Mouse (Mus musculus) large intestine, adult 2 months (tissue): ENCODE measurements at regions not wholly inside any gene's neighbourhood (a gene's known extent, or its start where the extent isn't known, plus 50 kb on each side); places are given as distances from the start of the nearest gene placed in this dataset.

ENCODE experiments used
- DNase-seq: peaks from one replicate; pipeline ENCODE4 v3.0.0-alpha.2; 2012; ENCODE audit warnings: low read depth, low spot score
- WGBS: fragments of 180-500 bp; shearing (Covaris S2); methylation state at CpG from one replicate; pipeline ENCODE4 v1.1.7; 2018; 5-methylcytosine and 5-hydroxymethylcytosine counted together

DNA sequence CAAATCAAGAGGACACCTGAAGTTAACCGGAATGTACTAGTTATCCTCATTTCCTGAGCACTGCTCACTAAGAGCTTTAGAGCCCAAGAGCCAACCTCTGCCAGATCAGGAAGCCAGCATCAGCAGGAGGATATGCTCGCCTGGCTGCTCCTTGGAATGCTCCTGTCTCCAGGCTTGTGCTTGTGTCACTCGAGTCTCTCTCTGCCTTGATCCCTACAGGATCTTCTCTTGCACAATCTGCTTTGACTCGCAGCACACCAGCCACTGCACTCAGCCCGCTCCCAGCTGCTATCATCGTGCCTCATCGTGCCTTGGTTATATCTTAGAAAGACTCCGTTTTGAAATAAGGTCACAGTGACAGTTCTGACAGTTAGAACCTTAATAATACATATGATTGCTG is 113.4 kb upstream of the Nsun2 start:
- WGBS = 79% methylated on average over 8 of the region's 8 CpGs
- DNase-seq = no peak

DNA sequence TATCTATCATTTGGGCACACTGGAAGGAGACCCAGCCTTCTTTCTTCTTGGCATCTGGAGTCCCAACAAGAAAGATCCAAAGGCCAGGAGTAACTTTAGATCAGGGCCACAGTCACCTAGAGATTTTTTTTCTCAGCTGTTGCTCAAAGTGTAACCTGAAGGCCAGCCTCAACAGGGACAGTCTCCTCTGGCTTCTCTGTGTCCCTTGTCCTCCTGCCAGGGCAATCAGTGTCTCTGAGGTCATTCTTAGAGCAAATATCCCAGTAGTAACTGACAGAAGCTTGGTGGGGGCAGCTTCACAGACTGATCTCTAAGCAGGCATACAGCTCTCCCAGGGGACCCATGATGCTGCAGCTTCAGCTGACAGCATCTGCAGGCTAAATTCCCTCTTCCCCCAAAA is 111.6 kb upstream of the Nsun2 start:
- no peak for DNase-seq

DNA sequence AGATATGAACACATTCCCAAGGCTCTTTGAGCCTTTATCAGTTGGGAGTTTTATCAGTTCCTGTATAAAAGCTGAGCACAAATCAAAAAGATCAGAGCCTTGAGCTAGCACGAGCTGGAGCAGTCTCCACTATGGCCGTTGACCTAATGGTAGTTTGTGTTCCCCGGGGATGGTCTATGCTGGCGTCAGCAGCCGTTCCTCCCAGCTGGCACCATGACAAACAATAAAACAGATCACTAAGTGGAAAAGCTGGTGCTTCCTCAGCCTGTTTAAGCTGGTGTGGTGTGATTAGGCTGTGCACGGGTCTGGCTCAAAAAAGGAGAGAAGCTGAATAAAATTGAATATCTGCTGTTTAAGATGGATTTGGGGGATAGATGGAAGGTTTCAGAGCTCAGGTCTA is 107.4 kb upstream of the Nsun2 start:
- DNase-seq = peak; percentile 6
- 8% methylated on average over 6 of the region's 6 CpGs for WGBS

DNA sequence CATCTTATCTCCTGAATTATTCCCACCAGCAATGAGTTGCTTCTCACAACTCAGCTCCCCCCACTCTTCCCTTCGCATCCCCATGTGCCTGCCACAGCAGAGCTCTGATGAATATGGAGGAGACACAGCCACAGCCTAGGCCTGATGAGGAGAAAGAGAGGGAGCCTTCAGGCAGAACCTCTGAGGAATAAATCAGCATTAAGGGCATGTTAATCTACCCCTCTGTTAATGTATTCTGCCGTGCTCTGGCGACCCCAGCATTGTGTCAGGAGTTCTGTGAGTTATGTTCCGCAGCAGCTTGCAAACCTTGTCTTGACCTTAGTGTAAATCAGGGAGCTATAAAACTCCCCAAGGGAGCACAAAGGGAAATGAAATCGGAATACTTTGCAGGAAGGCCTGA is 104.0 kb upstream of the Nsun2 start:
- DNase-seq = no peak
- WGBS = 55% methylated on average over 5 of the region's 5 CpGs

DNA sequence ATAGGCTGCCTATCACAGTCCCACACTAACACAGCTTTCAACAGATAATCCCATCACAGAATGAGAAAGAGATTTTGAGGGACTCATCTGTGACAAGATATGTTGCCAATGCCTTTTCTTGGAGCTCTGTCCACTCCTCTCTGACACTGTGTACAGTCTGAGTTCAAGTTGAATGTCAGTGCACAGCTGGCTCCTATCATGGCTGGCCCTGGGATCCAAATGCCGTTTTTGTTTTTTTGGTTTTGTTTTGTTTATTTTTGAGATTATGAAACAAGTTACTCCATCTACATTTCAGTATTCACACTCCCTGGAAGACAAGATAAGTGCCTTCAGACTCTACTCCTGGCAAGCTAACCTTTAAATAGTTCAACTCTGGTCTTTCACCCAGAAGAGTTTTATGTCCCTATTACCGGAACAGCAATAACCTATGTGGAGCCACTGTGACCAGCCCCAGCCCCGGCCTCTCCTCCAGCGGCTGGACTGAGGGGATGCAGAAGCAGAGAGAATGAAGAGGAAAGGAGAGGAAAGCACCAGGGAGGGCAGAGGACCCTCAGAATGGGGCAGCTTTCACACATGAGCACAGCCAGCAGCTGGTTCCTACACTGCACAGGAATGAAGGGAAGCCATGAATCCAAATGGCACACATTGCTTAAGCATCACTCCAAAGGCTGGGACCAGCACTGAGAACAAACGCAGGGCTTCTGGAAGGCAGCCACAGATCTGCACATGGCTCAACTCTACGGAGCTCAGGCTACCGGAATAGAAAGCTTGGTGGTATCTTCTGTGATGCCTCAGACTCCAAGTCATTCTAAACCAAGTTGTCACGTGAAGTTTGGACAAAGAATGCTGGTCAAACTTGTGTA is 99.9 kb upstream of the Nsun2 start:
- DNase-seq = no peak
- 51% methylated on average over 8 of the region's 8 CpGs for WGBS

DNA sequence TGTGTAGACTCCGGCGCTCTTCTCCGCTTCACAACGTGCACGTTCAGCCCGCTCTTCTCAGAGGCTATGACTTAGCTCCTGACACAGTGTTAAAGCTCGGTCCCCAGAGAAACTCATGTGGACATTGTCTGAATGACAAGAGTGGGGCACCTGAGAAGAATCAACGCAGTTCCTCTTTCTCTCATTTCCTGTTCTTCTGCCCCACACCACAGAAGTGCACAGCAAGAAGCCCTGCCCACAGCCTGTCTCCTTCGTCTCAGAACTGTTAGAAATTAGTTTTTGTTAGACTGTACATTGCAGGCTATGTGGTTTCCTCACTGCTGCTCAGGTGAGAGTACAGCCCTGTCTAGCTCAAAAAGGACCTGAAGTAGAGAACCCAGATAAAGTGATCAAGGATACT is 94.1 kb upstream of the Nsun2 start:
- DNase-seq = no peak
- WGBS = 83% methylated on average over 9 of the region's 9 CpGs

DNA sequence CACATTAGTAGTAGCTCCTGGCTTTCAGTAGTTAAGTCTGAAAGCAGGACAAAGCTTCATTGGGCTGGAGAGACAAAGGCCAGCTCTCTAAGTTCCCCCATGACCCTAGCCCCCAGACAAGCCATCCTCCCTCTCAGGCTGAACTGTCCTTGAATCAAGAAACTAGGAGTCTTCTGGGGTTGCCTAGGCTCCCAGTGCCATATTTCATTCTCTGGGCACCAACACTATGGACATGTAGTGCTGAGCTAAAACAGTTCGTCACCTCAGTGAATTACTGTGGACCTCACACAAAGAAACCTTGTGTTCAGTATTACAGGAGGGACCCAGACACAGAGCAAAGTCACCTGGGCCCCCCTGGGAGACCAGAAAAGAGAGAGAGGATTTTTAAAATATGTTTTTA is 91.7 kb upstream of the Nsun2 start:
- 63% methylated on average over 1 of the region's 1 CpGs for WGBS
- DNase-seq = no peak

DNA sequence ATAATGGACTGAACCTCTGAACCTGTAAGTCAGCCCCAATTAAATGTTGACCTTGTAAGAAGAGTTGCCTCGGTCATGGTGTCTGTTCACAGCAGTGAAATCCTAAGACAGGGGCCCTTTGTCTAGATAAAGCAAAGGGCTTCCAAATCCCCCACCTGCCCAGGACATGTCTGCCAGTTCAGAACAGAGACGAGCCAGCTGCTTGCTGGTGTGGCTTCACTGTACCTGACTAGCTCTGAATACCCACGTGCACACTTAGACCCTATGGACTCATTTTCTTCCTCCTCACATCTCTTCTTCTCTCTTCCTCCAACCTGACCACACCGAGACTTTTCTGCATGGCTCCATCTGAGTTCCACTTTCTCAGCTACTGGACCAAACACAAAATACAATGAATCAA is 87.9 kb upstream of the Nsun2 start:
- no peak for DNase-seq
- WGBS = 68% methylated on average over 4 of the region's 4 CpGs
